Mouse (Mus musculus): ENCODE results near the gene Map3k13. TPM values are rescaled to one million over a fixed set of nuclear protein-coding genes. Genes with fewer than 3 reads are reported as not detected.
A peak's percentile ranks its signal among the peaks of the same experiment; 100 is the strongest.
"Not testable (repeated sequence)": the region's sequence is repeated elsewhere in the genome, so short reads cannot be mapped to it uniquely, and the experiment has no call there.

The Map3k13 gene
- polyA plus RNA-seq, 1 experiment = 2.1 TPM

- Histone ChIP-seq H3K9ac (ENCODE audit: low read depth, poor library complexity, severe bottlenecking) (no peak within 1 kb of the TSS), H3K27ac (ENCODE audit: insufficient read depth, low read length) (no peak within 1 kb of the TSS)
- TF ChIP-seq CTCF (IDR thresholded peaks at IDR 0.05; ENCODE audit: low read depth, low read length) (no peak), POLR2A (IDR thresholded peaks at IDR 0.05; ENCODE audit: insufficient read depth, low read length) (no peak), EP300 (IDR thresholded peaks at IDR 0.05; ENCODE audit: insufficient read depth, low read depth, low read length) (no peak)
These were observed 6.4 kb upstream of the Map3k13 start, which contains the start of gene Ehhadh for GRCm38 (mm10) chr16:21787516-21788353. Gene Ehhadh (minus strand): TSS chr16:21787807.

GRCm38 (mm10) chr16:21788581-21788980 is 5.6 kb upstream of the Map3k13 start:
- Histone ChIP-seq H3K9ac (ENCODE audit: low read depth, poor library complexity, severe bottlenecking) (no peak overlapping the region), H3K27me3 (ENCODE audit: control insufficient read depth, insufficient read depth, low read length, poor library complexity, severe bottlenecking) (no peaks in the 10 kb centered on the region), H3K27ac (ENCODE audit: insufficient read depth, low read length) (no peak overlapping the region), H3K4me3 (ENCODE audit: low read depth, low read length) (no peak overlapping the region), H3K9me3 (replicated peaks; ENCODE audit: control insufficient read depth, insufficient read depth, low read length, poor library complexity, severe bottlenecking) (no peaks in the 10 kb centered on the region), H3K36me3 (ENCODE audit: control insufficient read depth, insufficient read depth, low read length, poor library complexity, severe bottlenecking) (no peaks in the 10 kb centered on the region), H3K4me1 (ENCODE audit: control insufficient read depth, insufficient read depth, low read length) (no peaks in the 10 kb centered on the region)
- no peak for TF ChIP-seq EP300 (IDR thresholded peaks at IDR 0.05; ENCODE audit: insufficient read depth, low read depth, low read length)
- TF ChIP-seq CTCF (IDR thresholded peaks at IDR 0.05; ENCODE audit: low read depth, low read length) = peak; percentile 14

More at GRCm38 (mm10) chr16:21787516-21788353, 6.4 kb upstream of the Map3k13 start, which contains the start of gene Ehhadh:
- H3K27me3 ChIP-seq (ENCODE audit: control insufficient read depth, insufficient read depth, low read length, poor library complexity, severe bottlenecking) = no peaks in the 10 kb centered on the region
- no peaks in the 10 kb centered on the region for H3K4me1 ChIP-seq (ENCODE audit: control insufficient read depth, insufficient read depth, low read length)
- H3K9me3 ChIP-seq (replicated peaks; ENCODE audit: control insufficient read depth, insufficient read depth, low read length, poor library complexity, severe bottlenecking) = no peaks in the 10 kb centered on the region
- no peaks in the 10 kb centered on the region for H3K36me3 ChIP-seq (ENCODE audit: control insufficient read depth, insufficient read depth, low read length, poor library complexity, severe bottlenecking)
- H3K4me3 ChIP-seq (ENCODE audit: low read depth, low read length) = peak within 1 kb of the TSS; percentile 62

- TF ChIP-seq CTCF (IDR thresholded peaks at IDR 0.05; ENCODE audit: low read depth, low read length) (no peak), POLR2A (IDR thresholded peaks at IDR 0.05; ENCODE audit: insufficient read depth, low read length) (no peak), EP300 (IDR thresholded peaks at IDR 0.05; ENCODE audit: insufficient read depth, low read depth, low read length) (no peak)
- Histone ChIP-seq H3K9ac (ENCODE audit: low read depth, poor library complexity, severe bottlenecking) (no peak overlapping the region), H3K9me3 (replicated peaks; ENCODE audit: control insufficient read depth, insufficient read depth, low read length, poor library complexity, severe bottlenecking) (no peaks in the 10 kb centered on the region), H3K36me3 (ENCODE audit: control insufficient read depth, insufficient read depth, low read length, poor library complexity, severe bottlenecking) (no peaks in the 10 kb centered on the region), H3K4me3 (ENCODE audit: low read depth, low read length) (no peak overlapping the region), H3K27me3 (ENCODE audit: control insufficient read depth, insufficient read depth, low read length, poor library complexity, severe bottlenecking) (no peaks in the 10 kb centered on the region), H3K4me1 (ENCODE audit: control insufficient read depth, insufficient read depth, low read length) (no peaks in the 10 kb centered on the region), H3K27ac (ENCODE audit: insufficient read depth, low read length) (no peak overlapping the region)
These were observed 5.0 kb upstream of the Map3k13 start for GRCm38 (mm10) chr16:21789180-21789579.

- Histone ChIP-seq H3K36me3 (ENCODE audit: control insufficient read depth, insufficient read depth, low read length, poor library complexity, severe bottlenecking) (no peaks in the 10 kb centered on the region), H3K9ac (ENCODE audit: low read depth, poor library complexity, severe bottlenecking) (no peak overlapping the region), H3K9me3 (replicated peaks; ENCODE audit: control insufficient read depth, insufficient read depth, low read length, poor library complexity, severe bottlenecking) (no peaks in the 10 kb centered on the region), H3K4me1 (ENCODE audit: control insufficient read depth, insufficient read depth, low read length) (no peaks in the 10 kb centered on the region), H3K4me3 (ENCODE audit: low read depth, low read length) (no peak overlapping the region), H3K27me3 (ENCODE audit: control insufficient read depth, insufficient read depth, low read length, poor library complexity, severe bottlenecking) (no peaks in the 10 kb centered on the region), H3K27ac (ENCODE audit: insufficient read depth, low read length) (no peak overlapping the region)
- no peak for TF ChIP-seq CTCF (IDR thresholded peaks at IDR 0.05; ENCODE audit: low read depth, low read length)
- TF ChIP-seq EP300 (IDR thresholded peaks at IDR 0.05; ENCODE audit: insufficient read depth, low read depth, low read length) = no peak
- TF ChIP-seq POLR2A (IDR thresholded peaks at IDR 0.05; ENCODE audit: insufficient read depth, low read length) = no peak
These were observed 3.7 kb upstream of the Map3k13 start for GRCm38 (mm10) chr16:21790469-21790868.

GRCm38 (mm10) chr16:21791779-21792178 is 2.4 kb upstream of the Map3k13 start:
- no peak overlapping the region for H3K4me3 ChIP-seq (ENCODE audit: low read depth, low read length)

GRCm38 (mm10) chr16:21793080-21793810 is 901 bp upstream of the Map3k13 start:
- H3K36me3 ChIP-seq (ENCODE audit: control insufficient read depth, insufficient read depth, low read length, poor library complexity, severe bottlenecking); H3K9me3 ChIP-seq (replicated peaks; ENCODE audit: control insufficient read depth, insufficient read depth, low read length, poor library complexity, severe bottlenecking); H3K27me3 ChIP-seq (ENCODE audit: control insufficient read depth, insufficient read depth, low read length, poor library complexity, severe bottlenecking); H3K4me1 ChIP-seq (ENCODE audit: control insufficient read depth, insufficient read depth, low read length); H3K4me3 ChIP-seq (ENCODE audit: low read depth, low read length); H3K27ac ChIP-seq (ENCODE audit: insufficient read depth, low read length): not testable (repeated sequence)
- H3K9ac ChIP-seq (ENCODE audit: low read depth, poor library complexity, severe bottlenecking) = peak overlapping the region; percentile 76

More at GRCm38 (mm10) chr16:21791779-21792178, 2.4 kb upstream of the Map3k13 start:
- TF ChIP-seq CTCF (IDR thresholded peaks at IDR 0.05; ENCODE audit: low read depth, low read length) (no peak), POLR2A (IDR thresholded peaks at IDR 0.05; ENCODE audit: insufficient read depth, low read length) (no peak), EP300 (IDR thresholded peaks at IDR 0.05; ENCODE audit: insufficient read depth, low read depth, low read length) (no peak)
- Histone ChIP-seq H3K27ac (ENCODE audit: insufficient read depth, low read length) (no peak overlapping the region), H3K4me1 (ENCODE audit: control insufficient read depth, insufficient read depth, low read length) (no peaks in the 10 kb centered on the region), H3K36me3 (ENCODE audit: control insufficient read depth, insufficient read depth, low read length, poor library complexity, severe bottlenecking) (no peaks in the 10 kb centered on the region), H3K27me3 (ENCODE audit: control insufficient read depth, insufficient read depth, low read length, poor library complexity, severe bottlenecking) (no peaks in the 10 kb centered on the region), H3K9ac (ENCODE audit: low read depth, poor library complexity, severe bottlenecking) (no peak overlapping the region), H3K9me3 (replicated peaks; ENCODE audit: control insufficient read depth, insufficient read depth, low read length, poor library complexity, severe bottlenecking) (no peaks in the 10 kb centered on the region)

All from ES-Bruce4 (cell line).